Mouse (Mus musculus): ENCODE data around the gene Zfp2.

Zfp2 gene

DNA sequence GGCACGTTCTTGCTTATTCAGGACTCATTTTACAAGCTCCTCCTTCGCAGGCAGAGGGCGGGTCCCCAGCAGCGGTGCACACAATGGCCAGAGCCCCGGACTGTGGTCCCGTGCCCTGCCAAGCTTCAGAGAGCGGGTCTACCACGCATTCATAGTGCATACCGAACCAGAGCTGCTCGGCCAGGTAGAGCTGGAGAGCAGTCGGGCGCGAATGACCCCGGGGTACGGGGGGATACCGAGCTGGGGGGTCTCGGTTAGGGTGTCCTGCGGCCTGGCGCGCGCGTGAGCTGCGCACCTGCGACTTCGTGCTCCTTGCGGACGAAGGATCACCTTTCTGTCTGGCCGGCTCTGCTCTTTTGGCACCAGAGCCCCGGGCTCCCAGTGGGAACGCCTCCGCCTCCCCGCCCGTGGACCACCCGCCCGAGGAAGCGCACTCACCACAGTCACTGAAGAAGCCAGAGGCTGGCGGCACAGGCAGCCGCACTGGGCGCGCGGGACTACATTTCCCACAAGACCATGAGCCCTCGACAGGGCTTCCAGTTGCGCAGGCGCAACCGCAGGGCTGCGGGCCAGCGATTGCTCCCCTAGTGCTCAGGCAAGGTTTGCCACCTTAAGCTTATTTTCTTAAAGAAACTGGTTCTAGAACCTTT lies at the start of gene Zfp2:
Gene Zfp2, minus strand, starts transcription at position 495 of the 650 bp plus-strand sequence.
- peak; percentile 95 for DNase-seq

DNA sequence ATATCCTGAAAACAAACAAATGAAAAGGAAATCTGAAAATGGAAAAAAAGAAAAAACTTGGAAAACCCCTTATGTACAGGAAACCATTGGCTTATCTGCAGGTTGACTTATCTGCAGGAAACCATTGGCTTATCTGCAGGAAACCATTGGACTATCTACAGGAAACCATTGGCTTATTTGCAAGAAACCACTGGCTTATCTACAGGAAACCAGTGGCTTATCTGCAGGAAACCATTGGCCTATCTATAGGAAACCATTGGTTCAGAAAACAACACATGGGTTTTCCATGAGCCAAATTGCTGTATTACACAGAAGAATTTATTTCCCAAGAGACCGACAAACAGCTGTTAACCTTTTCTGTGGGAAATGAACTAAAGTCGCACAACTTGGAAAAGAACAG lies 48.9 kb upstream of the Zfp2 start:
- DNase-seq: no peak

DNA sequence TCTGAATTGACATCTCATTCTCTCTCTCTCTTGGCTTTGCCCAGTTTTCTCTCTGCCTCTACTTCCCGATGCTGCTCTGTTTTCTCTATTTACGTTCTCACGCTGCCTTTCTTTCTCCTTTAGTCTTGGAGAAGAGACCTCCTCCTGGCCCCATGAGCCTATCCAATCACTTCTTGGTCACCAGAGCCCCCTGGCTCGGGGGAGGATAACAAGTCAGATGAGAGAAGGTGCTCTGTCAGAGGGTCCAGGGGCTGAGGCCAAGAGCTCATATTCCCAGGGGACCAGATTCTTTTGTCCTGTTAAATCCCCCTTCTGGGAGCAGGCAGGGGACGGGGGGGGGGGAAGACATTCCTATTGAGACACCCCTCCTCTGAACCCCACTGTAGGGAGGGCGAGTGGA lies 37.7 kb upstream of the Zfp2 start, which contains the start of gene Prop1:
Gene Prop1, minus strand, starts transcription at position 101 of the 400 bp plus-strand sequence.
- no peak for DNase-seq

DNA sequence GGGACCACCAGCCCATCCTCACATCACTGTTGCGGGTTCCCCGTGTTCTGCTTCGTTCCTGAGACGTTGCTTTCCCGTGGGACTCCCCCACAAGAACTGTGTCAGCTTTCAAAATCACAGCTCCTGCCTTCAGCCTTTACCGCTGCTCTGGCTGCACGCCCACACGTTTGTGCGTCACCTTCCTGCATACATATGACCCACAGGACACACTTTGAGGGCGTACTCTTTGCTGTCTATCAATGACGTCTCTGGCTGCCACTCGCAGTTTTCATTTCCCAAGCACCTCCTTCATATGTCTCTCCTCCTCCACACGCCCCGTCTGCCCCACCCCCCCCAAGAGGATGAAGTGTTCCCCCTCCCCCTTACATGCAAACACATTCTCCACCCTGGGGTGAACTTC lies 36.3 kb upstream of the Zfp2 start:
- no peak for DNase-seq

DNA sequence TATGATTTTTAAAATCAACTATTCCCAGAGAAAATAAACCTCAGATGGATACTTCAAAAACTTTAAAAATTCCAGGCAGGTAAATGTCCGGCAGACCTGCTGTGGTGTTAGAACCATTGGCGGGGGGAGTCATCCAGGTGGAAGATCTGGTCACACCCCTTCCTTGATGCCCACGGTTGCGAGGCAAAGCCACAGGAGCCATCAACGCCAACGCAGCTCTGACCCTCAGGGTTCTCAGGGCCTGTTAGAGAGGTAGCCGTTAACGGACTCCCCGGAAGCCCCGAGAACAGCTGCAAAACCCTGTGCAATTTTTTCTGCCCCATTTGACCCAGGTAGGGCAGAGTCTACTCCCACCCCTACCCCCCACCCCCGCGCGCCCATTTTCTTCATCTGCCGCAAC lies 27.5 kb upstream of the Zfp2 start, which contains the start of gene 4933414I15Rik:
Gene 4933414I15Rik, minus strand, starts transcription at position 260 of the 400 bp plus-strand sequence.
- DNase-seq: no peak

DNA sequence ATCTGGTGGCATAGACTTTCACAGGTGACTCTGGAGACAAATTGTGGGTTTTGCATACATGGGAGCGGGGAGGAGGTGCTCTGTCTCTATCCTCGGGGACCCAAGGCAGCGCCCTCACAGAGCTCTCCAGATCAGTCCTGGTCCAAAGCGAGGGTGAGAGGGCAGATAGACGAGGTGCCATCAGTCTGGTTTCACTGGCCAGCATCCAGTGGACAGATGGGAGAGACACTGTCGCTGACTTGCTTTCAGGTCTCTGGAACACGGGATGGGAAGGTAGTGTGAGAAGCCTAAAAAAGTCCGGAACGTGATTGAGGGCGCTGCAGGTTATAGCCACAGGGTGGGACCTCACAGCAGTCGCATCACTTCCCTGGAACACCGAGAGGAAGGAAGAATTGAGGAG lies 26.4 kb upstream of the Zfp2 start:
- DNase-seq: no peak

DNA sequence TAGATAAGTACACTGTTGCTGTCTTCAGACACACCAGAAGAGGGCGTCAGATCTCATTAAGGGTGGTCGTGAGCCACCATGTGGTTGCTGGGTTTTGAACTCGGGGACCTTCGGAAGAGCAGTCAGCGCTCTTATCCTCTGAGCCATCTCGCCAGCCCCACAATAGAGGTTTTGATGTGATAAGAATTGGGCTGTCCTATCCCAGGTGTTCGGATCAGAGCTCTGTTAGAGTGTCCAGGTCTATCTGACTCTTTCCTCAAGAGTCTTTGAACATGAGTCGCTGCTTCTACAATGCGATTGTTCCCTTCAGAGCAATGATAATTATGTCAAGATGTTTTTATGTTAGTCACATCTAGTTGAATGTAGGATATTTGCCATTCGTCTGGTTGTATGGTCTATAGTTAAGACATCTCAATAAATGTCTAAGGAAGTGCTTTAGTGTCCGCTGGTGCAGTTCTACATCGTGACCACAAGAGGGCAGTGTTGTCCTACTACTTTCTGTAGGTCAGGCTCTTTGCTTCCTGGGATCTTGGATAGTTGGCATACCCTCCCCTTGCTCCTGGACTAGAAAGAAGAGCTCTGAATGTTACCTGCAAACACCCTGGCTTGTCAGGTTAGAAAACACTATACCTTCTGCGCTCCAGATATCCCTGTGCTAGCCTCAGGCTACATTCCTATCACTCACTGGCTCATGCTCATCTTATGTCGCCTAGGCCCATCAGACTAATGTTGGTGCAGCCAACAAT lies 23.8 kb upstream of the Zfp2 start:
- DNase-seq: peak; percentile 78

DNA sequence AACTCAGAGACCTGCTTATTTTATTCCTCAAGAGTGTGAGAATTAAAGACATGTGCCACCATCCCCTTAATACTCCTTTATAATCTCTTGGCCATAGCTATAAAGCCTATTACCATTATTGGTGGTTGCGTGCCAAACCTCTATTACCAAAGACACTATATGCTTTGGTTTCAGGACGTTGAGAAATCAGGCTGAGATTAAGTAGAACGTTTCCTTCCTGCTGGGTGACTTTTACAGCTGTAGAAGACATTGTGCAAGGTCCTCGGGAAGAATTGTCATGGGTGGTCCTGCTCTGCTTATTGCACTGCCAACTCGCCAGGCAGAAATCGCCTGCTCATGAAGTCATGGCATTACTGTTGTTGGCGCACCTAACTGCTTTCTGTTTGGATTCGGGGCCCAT lies 22.5 kb upstream of the Zfp2 start:
- no peak for DNase-seq

DNA sequence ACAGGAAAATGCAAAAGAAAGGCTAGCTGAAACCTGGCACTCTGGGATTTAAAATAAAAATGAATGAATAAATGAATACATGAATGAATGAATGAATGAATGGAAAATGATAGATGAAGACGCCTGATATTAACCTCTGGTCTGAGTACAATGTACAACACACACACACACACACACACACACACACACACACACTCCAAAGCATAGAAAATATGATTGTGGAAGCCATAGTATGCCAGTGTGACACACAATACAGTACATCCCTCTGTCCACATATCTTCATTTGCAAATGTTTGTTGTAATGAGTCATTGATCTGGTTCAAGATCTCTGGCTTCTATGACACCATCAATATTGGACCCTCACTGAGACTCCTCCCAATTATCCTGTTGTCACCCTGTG lies 16.1 kb upstream of the Zfp2 start:
- DNase-seq: no peak

DNA sequence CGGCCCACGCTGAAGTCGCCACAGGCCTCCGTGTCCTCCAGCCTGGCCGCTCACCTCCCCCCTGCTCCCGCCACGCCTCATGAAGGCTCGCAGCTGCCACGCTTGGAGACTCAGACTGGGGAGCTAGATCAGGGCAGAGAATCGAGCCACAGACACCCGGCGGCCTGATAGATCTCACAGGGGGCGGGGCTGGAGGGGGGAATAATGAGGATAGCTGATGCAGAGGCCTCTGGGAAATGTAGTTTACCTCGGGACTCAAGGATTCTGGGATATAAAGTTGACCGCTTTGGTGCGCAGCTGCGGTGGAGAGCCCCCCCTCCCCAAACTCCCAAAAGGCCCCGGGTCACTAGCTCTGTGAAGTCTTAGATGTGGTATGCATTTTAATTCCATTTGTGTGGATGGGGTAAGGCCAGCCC lies 15.5 kb upstream of the Zfp2 start, which contains the start of gene Zfp354b:
Gene Zfp354b, minus strand, starts transcription at position 183 of the 416 bp plus-strand sequence.
- DNase-seq: peak; percentile 94

DNA sequence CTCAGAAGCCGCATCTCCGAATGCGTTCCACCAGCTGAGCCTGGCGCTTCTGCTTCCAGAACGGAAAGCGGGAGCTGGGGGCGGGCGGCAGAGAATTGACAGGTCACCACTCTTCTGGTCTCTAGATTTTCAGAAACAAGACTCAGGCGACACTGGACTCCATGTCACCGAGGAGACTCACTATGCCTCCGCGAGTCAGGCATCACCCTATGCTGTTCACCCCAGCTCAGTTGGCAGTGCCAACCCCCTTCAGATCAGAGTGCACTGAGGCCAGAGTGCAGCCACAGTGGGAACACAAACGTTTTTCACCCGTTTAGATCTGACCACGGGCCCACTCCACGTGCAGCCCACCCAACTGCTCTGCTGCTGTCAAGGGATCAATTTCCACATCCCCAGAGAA lies 15.1 kb upstream of the Zfp2 start:
- peak; percentile 20 for DNase-seq

DNA sequence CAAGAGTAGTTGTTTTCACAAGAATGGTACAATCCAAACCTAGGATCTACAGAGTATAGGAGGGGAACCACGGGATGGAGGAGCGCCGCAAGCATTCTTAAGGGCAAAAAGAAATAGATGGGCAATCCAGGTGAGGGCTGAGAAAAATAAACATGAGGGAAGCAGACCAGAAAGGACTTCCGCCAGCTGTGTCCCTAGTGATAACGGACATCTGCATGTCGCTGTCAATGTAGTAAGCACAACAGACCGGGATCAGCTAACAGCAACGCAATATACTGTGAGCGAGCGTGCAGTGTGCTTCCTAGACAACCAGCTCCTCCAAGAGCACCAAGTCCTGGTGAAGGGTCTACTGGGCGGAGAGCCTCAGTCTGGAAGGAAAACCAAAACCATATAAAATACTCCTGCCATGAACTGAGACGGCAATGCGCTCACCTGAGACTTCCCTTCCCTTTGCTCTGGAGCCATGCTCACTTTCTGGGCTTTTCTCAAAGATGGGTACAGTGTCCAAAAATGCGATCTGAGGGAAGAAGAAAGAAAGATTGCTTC lies 14.6 kb upstream of the Zfp2 start:
- peak; percentile 11 for DNase-seq

DNA sequence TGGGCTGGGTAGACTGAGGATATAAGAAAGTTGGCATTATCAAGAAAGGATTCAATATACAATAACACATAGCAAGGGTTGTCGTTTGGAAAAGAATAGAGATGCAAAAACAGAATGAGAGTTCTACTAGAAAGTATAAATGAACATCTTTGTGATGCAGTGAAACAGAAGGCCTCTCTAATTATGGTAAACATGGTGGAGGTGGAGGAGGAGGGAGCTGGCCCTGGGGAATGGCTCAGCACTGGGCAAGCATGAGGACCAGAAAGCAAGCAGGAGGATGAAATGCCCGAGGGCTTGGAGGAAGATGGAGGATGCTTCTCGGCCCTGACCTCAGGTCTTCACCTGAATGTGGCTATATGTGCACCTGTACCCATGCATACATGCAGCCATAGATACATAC lies 1.5 kb downstream of the Zfp2 start:
- no peak for DNase-seq

DNA sequence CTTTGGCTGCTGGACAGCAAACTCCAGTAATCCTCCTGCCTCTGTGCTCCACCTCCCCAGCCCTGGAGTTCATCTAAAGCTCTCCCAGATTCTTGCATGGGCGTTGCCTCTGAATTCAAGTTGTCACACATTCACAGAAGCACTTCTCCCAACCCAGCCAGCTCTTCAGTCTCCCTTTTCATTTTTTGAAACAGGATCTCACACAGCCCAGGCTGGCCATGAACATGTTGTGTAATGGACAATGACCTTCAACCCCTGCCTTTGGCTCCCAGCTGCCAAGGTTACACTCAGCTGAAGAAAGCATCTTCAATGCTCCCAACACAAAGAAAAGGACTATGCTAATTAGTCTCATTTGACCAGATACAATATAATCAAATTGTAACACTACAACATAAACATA lies 2.7 kb downstream of the Zfp2 start:
- no peak for DNase-seq

DNA sequence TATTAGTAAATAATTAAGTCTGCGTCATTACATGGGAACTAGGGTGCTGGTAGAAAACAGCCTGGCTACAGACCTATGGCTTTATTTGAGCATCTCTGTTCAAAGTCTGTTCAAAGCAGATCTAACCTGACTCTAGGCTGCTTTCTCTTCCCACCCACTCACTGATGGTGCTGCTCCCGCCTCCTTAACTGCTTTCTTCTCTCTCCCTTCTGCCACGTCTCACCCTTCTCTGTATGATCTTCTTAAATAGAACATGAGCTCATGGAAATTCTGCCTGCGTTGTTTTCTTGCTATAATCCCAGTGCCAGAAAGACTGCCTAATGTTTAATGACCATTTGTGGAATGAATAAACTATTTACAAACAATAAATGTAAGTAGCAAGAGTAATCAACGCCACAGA lies 7.8 kb downstream of the Zfp2 start:
- no peak for DNase-seq

DNA sequence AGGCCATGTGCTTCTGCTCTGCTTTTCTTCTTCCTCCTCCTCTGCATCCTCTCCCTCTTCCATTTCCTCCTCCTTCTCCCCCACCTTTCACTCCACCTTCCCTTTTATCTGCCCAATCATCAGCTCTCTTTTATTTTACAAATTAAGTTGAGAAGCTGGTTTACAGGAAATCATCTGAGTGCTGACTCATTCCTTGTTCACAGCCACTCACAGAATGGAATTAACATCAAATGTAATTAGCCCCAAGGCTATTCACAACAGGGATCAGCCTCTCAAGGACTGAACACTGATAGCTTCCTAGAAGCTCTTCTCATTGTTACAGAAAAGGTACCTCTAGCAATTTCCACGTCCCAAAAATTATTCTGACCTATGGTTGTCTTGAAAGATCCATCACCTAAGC lies 18.6 kb downstream of the Zfp2 start:
- DNase-seq: no peak

DNA sequence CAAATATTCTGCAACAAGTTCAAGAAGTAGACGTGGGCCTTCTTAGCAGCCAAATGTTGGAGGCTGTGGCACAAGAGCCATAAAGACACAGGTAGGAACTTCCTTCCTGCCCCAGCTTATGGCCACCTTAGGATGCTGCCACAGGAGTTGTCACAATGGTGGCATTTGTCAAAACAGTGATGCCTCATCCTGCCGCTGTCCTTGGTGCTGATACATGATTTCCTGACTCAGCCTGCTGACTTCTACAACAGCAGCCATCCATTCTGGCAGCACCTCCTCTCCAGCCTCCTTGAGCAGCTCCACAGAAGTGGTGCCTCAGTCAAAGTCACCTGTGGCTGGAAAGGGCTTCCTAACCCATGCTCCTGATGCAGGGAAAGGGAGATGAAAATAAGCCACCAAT lies 23.5 kb downstream of the Zfp2 start:
- DNase-seq: peak; percentile 21

DNA sequence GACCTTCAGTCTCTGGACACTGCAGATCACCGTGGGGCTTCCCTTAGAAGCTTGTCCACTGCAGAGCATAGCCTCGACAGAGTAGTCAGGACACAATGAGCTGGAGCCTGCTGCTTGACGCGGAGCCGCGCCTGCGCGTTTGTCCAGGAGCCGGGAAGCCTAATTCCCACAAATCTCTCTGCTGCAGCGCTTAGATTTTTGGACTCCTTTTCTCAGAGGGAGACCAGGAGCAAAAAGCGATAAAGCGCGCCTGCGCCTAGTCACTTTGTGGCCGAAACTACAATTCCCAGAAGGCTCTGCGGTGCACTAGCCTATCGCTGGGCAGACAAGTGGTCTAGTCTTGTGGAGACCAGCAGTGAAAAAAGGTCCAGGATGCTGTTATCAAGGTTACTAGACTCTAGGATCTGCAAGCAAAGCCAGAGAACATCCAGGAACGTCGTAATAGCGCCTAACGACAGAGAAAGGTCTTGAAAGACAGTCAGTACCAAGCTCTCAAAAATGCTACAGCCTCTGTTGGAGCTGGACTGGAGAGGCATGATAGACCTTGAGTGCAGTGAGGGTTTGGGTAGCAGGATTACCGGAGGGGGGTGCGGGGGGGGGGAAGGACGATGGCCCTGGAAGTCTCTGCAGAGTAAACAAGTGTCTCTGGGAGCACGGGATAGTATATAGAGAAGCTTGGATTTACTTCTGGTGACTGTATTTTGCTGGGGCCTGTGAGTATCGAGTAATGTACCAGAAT lies 28.4 kb downstream of the Zfp2 start, which contains the start of gene Zfp454:
Gene Zfp454, minus strand, starts transcription at position 262 of the 739 bp plus-strand sequence.
- peak; percentile 97 for DNase-seq

DNA sequence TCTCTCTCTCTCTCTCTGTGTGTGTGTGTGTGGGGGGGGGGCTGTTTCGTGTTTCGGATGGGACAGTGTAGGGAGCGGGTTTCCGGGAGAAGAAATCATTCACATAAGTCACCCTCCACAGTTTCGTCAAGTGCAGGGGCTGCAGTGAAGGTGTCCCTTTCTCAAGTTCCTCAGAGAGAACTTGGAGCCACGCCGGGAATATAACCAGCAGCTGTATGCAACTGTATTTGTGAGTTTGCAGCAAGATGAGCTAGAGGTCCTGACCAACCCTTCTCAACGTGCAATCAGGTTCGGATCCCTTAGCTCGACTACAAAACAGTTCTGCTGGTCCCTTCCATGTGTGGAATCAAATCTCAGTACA lies 29.1 kb downstream of the Zfp2 start:
- no peak for DNase-seq

DNA sequence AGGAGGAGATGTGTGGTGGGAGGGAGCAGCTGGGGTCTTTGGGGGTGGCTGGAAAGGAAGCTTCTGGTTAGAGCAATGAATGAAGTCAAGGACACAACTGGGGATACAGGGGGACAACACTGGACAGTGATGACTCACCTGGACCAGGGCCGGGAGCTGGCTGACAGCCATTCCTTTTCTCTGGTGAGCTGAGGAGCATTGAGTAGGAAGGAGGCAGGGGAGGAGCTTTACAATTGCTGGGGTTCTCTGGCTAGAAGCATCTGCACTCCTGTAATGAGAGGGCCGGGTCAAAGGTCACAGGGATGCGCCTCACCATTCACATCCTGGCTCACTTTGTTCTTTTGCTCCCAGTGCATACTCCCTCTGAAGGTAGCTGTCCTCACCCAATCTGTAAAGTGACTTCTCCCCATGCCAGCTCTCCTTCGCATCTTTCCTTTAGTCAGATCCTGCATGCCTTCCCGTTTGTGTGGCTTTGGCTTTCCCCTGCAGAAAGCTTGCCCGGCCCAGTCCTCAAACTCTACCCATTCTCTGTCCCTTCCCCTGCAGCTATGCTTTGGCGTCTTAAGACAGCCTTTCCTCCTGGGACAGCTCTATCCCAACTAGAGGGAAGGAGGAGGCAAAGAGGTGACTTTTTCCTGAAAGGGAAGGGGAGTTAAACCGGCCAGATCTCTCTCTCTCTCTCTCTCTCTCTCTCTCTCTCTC lies 29.6 kb downstream of the Zfp2 start:
- DNase-seq: peak; percentile 16

DNA sequence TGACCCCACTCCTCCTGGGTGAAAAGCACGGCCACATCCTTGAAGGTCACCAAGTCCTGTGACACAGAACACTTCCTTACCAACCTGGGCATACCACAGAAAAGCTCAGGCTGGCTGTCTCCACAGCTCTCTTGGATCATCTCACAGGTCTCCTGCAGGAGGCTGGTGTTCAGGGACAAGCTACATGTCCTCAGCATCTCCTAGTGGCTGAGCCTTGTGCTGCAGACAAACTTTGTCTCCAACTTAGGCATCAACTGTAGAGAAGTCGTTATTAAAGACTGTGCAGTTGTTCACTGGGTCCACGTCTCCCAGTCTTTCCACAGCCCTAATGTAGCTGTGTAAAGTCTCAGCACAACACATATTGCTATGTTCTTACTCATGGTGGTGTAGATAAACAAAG lies 32.2 kb downstream of the Zfp2 start:
- no peak for DNase-seq

DNA sequence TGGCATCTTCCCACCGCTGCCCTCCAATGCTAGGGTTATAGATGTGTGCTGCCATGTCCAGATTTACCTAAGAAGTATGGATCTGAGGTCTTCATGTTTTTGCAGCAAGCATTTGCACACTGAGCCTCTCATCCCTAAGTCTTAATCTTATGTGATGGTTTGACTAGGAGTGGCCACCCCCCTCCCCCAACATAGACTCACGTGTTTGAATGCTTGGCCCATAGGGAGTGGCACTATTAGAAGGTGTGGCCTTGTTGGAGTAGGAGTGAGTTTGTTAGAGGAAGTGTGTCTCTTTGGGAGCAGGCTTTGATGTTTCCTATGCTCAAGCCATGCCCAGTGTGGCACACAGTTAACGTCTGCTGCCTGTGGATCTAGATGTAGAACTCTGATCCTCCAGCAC lies 37.3 kb downstream of the Zfp2 start:
- no peak for DNase-seq
